Mouse (Mus musculus) heart, adult 9 months (tissue): ENCODE results near the gene Dnajc13.

Source experiments
- DNase-seq, 2 experiments: peaks; one replicate each; pipeline ENCODE4 v3.0.0; 2022; ENCODE audit warnings: low spot score in 2 of 2

Gene Dnajc13

GRCm38 (mm10) chr9:104182328-104182727, 80.4 kb downstream of the Dnajc13 start:
- no peak for DNase-seq

GRCm38 (mm10) chr9:104181626-104182025, 81.1 kb downstream of the Dnajc13 start:
- DNase-seq, result no peak

- DNase-seq, result no peak
These were observed 82.7 kb downstream of the Dnajc13 start for GRCm38 (mm10) chr9:104180046-104180445.

GRCm38 (mm10) chr9:104172342-104172741, 90.4 kb downstream of the Dnajc13 start:
- no peak for DNase-seq

- DNase-seq, result no peak
These were observed 91.1 kb downstream of the Dnajc13 start for GRCm38 (mm10) chr9:104171651-104172050.

- no peak for DNase-seq
These were observed 92.7 kb downstream of the Dnajc13 start for GRCm38 (mm10) chr9:104169986-104170385.

GRCm38 (mm10) chr9:104165926-104166325, 96.8 kb downstream of the Dnajc13 start:
- DNase-seq, result no peak

- DNase-seq, result no peak
These were observed 98.5 kb downstream of the Dnajc13 start for GRCm38 (mm10) chr9:104164194-104164593.

GRCm38 (mm10) chr9:104161117-104161516, 101.6 kb downstream of the Dnajc13 start:
- no peak for DNase-seq

- no peak for DNase-seq
These were observed 105.4 kb downstream of the Dnajc13 start for GRCm38 (mm10) chr9:104157291-104157690.

GRCm38 (mm10) chr9:104156506-104156905, 106.2 kb downstream of the Dnajc13 start:
- no peak for DNase-seq

- no peak for DNase-seq
These were observed 107.5 kb downstream of the Dnajc13 start for GRCm38 (mm10) chr9:104155100-104155715.

- no peak for DNase-seq
These were observed 110.6 kb downstream of the Dnajc13 start for GRCm38 (mm10) chr9:104152121-104152520.

GRCm38 (mm10) chr9:104148969-104149368, 113.8 kb downstream of the Dnajc13 start:
- DNase-seq, result peak in 1 of 2 experiments; percentile 9

GRCm38 (mm10) chr9:104146683-104147082, 116.0 kb downstream of the Dnajc13 start:
- DNase-seq, result no peak

GRCm38 (mm10) chr9:104144314-104144996, 118.3 kb downstream of the Dnajc13 start:
- DNase-seq, result no peak

GRCm38 (mm10) chr9:104142805-104143204, 119.9 kb downstream of the Dnajc13 start:
- no peak for DNase-seq

- peak; percentile 26 to 29 for DNase-seq
These were observed 122.4 kb downstream of the Dnajc13 start for GRCm38 (mm10) chr9:104140351-104140750.

- peak; percentile 49 to 71 for DNase-seq
These were observed 132.5 kb downstream of the Dnajc13 start for GRCm38 (mm10) chr9:104130141-104130755.

- DNase-seq, result no peak
These were observed 134.6 kb downstream of the Dnajc13 start for GRCm38 (mm10) chr9:104128110-104128509.

GRCm38 (mm10) chr9:104126833-104127232, 135.9 kb downstream of the Dnajc13 start, which contains the start of gene Ackr4:
Gene Ackr4 (minus strand): TSS chr9:104126933.
- DNase-seq, result no peak

GRCm38 (mm10) chr9:104123622-104124021, 139.1 kb downstream of the Dnajc13 start:
- DNase-seq, result no peak

- DNase-seq, result no peak
These were observed 139.6 kb downstream of the Dnajc13 start for GRCm38 (mm10) chr9:104123101-104123500.
